In genomic region chr1:184117586-184117985, GRCm38 (mm10) we compare ENCODE assay signal across 14 mouse cellular contexts.
DNase-seq lines count a peak whose midpoint lies in the region; ATAC-seq and TF ChIP-seq lines count a peak whose summit lies in the region.
"Had no signal": no experiment of that assay in that cellular context is flagged by ENCODE, and none has a peak within 500 bp of the region (broad histone marks: within the 10 kb centered on the region; RNA-seq: fewer than 3 reads in every experiment).

No protein-coding gene starts in this region.

- H3K4me1 ChIP-seq in lung, embryonic 15.5 days, result no peaks in the 10 kb centered on the region
- peaks cover 16% of the 10 kb centered on the region for H3K4me1 ChIP-seq in limb, embryonic 14.5 days (ENCODE audit: control insufficient read depth, insufficient read depth, low read length)
- no peaks in the 10 kb centered on the region for H3K4me1 ChIP-seq in forebrain, embryonic 14.5 days (ENCODE audit: control insufficient read depth, insufficient read depth, low read length)
- H3K4me1 ChIP-seq: hindbrain, embryonic 13.5 days had no signal

- no peak overlapping the region for H3K4me3 ChIP-seq in lung, embryonic 15.5 days
- H3K4me3 ChIP-seq in limb, embryonic 14.5 days (replicated peaks; ENCODE audit: low read length), result no peak overlapping the region
- H3K4me3 ChIP-seq in forebrain, embryonic 14.5 days (ENCODE audit: low read depth, low read length), result no peak overlapping the region
- H3K4me3 ChIP-seq: hindbrain, embryonic 13.5 days had no signal

- no peak overlapping the region for H3K9ac ChIP-seq in lung, embryonic 15.5 days
- no peak overlapping the region for H3K9ac ChIP-seq in limb, embryonic 14.5 days (ENCODE audit: low read depth, low read length, severe bottlenecking)
- H3K9ac ChIP-seq in forebrain, embryonic 14.5 days (ENCODE audit: low read length), result no peak overlapping the region
- H3K9ac ChIP-seq: hindbrain, embryonic 13.5 days; lung, embryonic 14.5 days had no signal

- no peak overlapping the region for H3K4me2 ChIP-seq in lung, embryonic 15.5 days
- 0 out of 2 replicates have a peak overlapping the region, but pooled peaks have one; percentile 6 for H3K4me2 ChIP-seq in limb, embryonic 14.5 days (replicated peaks; ENCODE audit: low read depth, low read length, severe bottlenecking)
- H3K4me2 ChIP-seq in forebrain, embryonic 14.5 days (ENCODE audit: low read length), result no peak overlapping the region
- H3K4me2 ChIP-seq: hindbrain, embryonic 13.5 days; lung, embryonic 14.5 days had no signal

- H3K27me3 ChIP-seq in lung, embryonic 15.5 days, result no peaks in the 10 kb centered on the region
- H3K27me3 ChIP-seq in limb, embryonic 14.5 days (ENCODE audit: control insufficient read depth, insufficient read depth, low read length), result no peaks in the 10 kb centered on the region
- no peaks in the 10 kb centered on the region for H3K27me3 ChIP-seq in forebrain, embryonic 14.5 days (replicated peaks; ENCODE audit: control insufficient read depth, insufficient read depth, low read length)
- H3K27me3 ChIP-seq: hindbrain, embryonic 13.5 days; Patski had no signal

- H3K9me3 ChIP-seq in lung, embryonic 15.5 days, result no peaks in the 10 kb centered on the region
- H3K9me3 ChIP-seq in limb, embryonic 14.5 days (ENCODE audit: control insufficient read depth, low read length), result no peaks in the 10 kb centered on the region
- H3K9me3 ChIP-seq in forebrain, embryonic 14.5 days (replicated peaks; ENCODE audit: control insufficient read depth, low read length), result no peaks in the 10 kb centered on the region
- H3K9me3 ChIP-seq: hindbrain, embryonic 13.5 days had no signal

- TF ChIP-seq POLR2A in limb, embryonic 14.5 days (IDR thresholded peaks at IDR 0.05; ENCODE audit: borderline replicate concordance, extremely low read depth, insufficient read depth, insufficient read length), result no peak

- H3K27ac ChIP-seq in lung, embryonic 15.5 days, result peak overlapping the region; percentile 2; the same call in 1 of the 2 replicates
- H3K27ac ChIP-seq in limb, embryonic 14.5 days (replicated peaks; ENCODE audit: low read depth, low read length), result 0 out of 2 replicates have a peak overlapping the region, but pooled peaks have one; percentile 8
- no peak overlapping the region for H3K27ac ChIP-seq in forebrain, embryonic 14.5 days (ENCODE audit: low read depth, low read length)
- H3K27ac ChIP-seq: hindbrain, embryonic 13.5 days had no signal

- no peak for ATAC-seq in CD4-positive, CD25-positive, alpha-beta regulatory T cell, adult 4 months
- no peak for ATAC-seq in lung, embryonic 15.5 days (ENCODE audit: borderline replicate concordance, extremely low read depth, low FRiP score, low TSS enrichment)
- ATAC-seq in limb, embryonic 14.5 days (ENCODE audit: low FRiP score, low read depth), result no peak
- ATAC-seq in forebrain, embryonic 14.5 days, result no peak
- ATAC-seq: Patski had no signal

- 69% methylated on average over 7 of the region's 7 CpGs for WGBS in lung, embryonic 15.5 days
- 17% methylated on average over 7 of the region's 7 CpGs for WGBS in limb, embryonic 14.5 days
- WGBS in forebrain, embryonic 14.5 days, result 87% methylated on average over 7 of the region's 7 CpGs

- DNase-seq in CD4-positive, CD25-positive, alpha-beta regulatory T cell, adult 2 months (ENCODE audit: low read depth, low spot score), result peak; percentile 7
- DNase-seq in lung, postnatal 25 days (ENCODE audit: low spot score), result no peak
- DNase-seq in limb, embryonic 14.5 days (ENCODE audit: low spot score), result peak; percentile 15
- no peak for DNase-seq in forebrain, embryonic 14.5 days (ENCODE audit: low spot score)
- DNase-seq in frontal cortex, postnatal 25 days (ENCODE audit: low spot score in 2 of 2), result no peak
- no peak for DNase-seq in frontal cortex, postnatal 10 days (ENCODE audit: low spot score in 2 of 2)
- DNase-seq: cerebellum, adult 18-20 months; kidney, adult 8-10 months; lung, embryonic 14.5 days; retina, postnatal 1 day had no signal

- no peaks in the 10 kb centered on the region for H3K36me3 ChIP-seq in lung, embryonic 15.5 days
- H3K36me3 ChIP-seq in limb, embryonic 14.5 days (ENCODE audit: control insufficient read depth, insufficient read depth, low read length), result no peaks in the 10 kb centered on the region
- H3K36me3 ChIP-seq in forebrain, embryonic 14.5 days (ENCODE audit: control insufficient read depth, insufficient read depth, low read length), result no peaks in the 10 kb centered on the region
- H3K36me3 ChIP-seq: hindbrain, embryonic 13.5 days had no signal

Comparison
In these comparisons a context has a peak if more than half of its experiments do, and no peak if none do; other contexts are left out.
1. DNase-seq: peak in CD4-positive, CD25-positive, alpha-beta regulatory T cell, adult 2 months (single experiment) and limb, embryonic 14.5 days (single experiment); none in lung, postnatal 25 days (single experiment), forebrain, embryonic 14.5 days (single experiment), frontal cortex, postnatal 25 days (0 of 2) and frontal cortex, postnatal 10 days (0 of 2).